Mouse (Mus musculus) ES-Bruce4 (cell line): Measurements from ENCODE around the gene Phactr1. TPM values are rescaled to one million over a fixed set of nuclear protein-coding genes. Genes with fewer than 3 reads are reported as not detected.

Source experiments
- H3K27ac ChIP-seq: 2 replicates; pipeline ENCODE4 v1.5.1; 2012; ENCODE audit warnings: low read length, inconsistent platforms; ENCODE audit not compliant: insufficient read depth
- H3K27me3 ChIP-seq: 2 replicates; pipeline ENCODE4 v1.6.1; 2012; ENCODE audit warnings: mild to moderate bottlenecking, low read length, inconsistent platforms; ENCODE audit not compliant: control insufficient read depth, poor library complexity, insufficient read depth, severe bottlenecking
- H3K36me3 ChIP-seq: 2 replicates; pipeline ENCODE4 v1.6.1; 2012; ENCODE audit warnings: inconsistent platforms, mild to moderate bottlenecking, low read length, moderate library complexity; ENCODE audit not compliant: control insufficient read depth, poor library complexity, insufficient read depth, severe bottlenecking
- H3K4me1 ChIP-seq: one replicate; pipeline ENCODE4 v1.8.1; 2011; ENCODE audit warnings: low read length; ENCODE audit not compliant: control insufficient read depth, insufficient read depth
- H3K4me3 ChIP-seq: 2 replicates; pipeline ENCODE4 v1.5.1; 2011; ENCODE audit warnings: low read depth, mild to moderate bottlenecking, low read length
- H3K9ac ChIP-seq: 2 replicates; pipeline ENCODE4 v1.6.1; 2012; ENCODE audit warnings: low read depth, mild to moderate bottlenecking, inconsistent platforms; ENCODE audit not compliant: poor library complexity, severe bottlenecking
- H3K9me3 ChIP-seq: replicated peaks from 2 replicates; pipeline ENCODE4 v1.6.1; 2012; ENCODE audit warnings: mild to moderate bottlenecking, low read length, inconsistent platforms; ENCODE audit not compliant: control insufficient read depth, poor library complexity, insufficient read depth, severe bottlenecking
- CTCF ChIP-seq: IDR thresholded peaks from one replicate; pipeline ENCODE4 v1.8.1; 2011; ENCODE audit warnings: low read depth, low read length
- EP300 ChIP-seq: IDR thresholded peaks from 2 replicates; pipeline ENCODE4 v1.6.1; 2011; ENCODE audit warnings: low read depth, low read length; ENCODE audit not compliant: insufficient read depth
- POLR2A ChIP-seq: IDR thresholded peaks from one replicate; pipeline ENCODE4 v1.8.1; 2011; ENCODE audit warnings: low read length; ENCODE audit not compliant: insufficient read depth
- polyA plus RNA-seq: library from polyadenylated mRNA; stranded (reverse); fragments of >200 nt; gene quantifications from 2 replicates; pipeline ENCODE4 v1.2.4, GENCODE M21; 2011; ENCODE audit warnings: low read depth; ENCODE audit not compliant: missing spikeins, insufficient read depth, insufficient read length

The Phactr1 gene
- polyA plus RNA-seq, 1 experiment: 0.96 TPM

DNA sequence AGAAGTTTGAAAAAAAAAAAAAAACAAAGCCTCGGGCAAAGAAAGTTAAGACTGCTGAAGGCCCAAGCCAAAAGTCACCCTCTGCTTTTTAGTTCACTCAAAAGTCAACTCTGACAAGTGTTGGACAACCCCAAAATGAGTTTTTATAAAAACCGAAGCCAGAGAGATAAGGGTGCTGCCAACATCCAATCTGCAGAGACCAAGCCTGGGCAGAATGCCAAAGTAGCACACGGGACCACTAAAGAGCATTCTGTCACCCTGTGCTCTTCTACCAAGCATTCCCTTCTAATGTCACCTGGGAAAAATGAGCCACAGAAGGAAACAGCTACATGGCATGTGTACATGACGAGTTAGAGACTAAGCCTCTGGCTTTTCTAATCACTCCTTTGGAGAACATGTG lies 454.0 kb downstream of the Phactr1 start:
- Histone ChIP-seq H3K36me3 (no peaks in the 10 kb centered on the region), H3K9me3 (no peaks in the 10 kb centered on the region), H3K4me1 (no peaks in the 10 kb centered on the region), H3K27me3 (no peaks in the 10 kb centered on the region), H3K9ac (no peak overlapping the region), H3K4me3 (no peak overlapping the region), H3K27ac (no peak overlapping the region)
- TF ChIP-seq POLR2A (no peak), CTCF (no peak), EP300 (no peak)

GRCm38 (mm10) chr13:43144720-43145418 lies 464.4 kb downstream of the Phactr1 start:
- H3K27ac ChIP-seq: no peak overlapping the region
- TF ChIP-seq EP300 (no peak), POLR2A (no peak), CTCF (no peak)
- H3K9me3 ChIP-seq: no peaks in the 10 kb centered on the region
- H3K27me3 ChIP-seq: no peaks in the 10 kb centered on the region
- H3K9ac ChIP-seq: no peak overlapping the region
- H3K4me3 ChIP-seq: no peak overlapping the region
- no peaks in the 10 kb centered on the region for H3K36me3 ChIP-seq
- H3K4me1 ChIP-seq: no peaks in the 10 kb centered on the region

DNA sequence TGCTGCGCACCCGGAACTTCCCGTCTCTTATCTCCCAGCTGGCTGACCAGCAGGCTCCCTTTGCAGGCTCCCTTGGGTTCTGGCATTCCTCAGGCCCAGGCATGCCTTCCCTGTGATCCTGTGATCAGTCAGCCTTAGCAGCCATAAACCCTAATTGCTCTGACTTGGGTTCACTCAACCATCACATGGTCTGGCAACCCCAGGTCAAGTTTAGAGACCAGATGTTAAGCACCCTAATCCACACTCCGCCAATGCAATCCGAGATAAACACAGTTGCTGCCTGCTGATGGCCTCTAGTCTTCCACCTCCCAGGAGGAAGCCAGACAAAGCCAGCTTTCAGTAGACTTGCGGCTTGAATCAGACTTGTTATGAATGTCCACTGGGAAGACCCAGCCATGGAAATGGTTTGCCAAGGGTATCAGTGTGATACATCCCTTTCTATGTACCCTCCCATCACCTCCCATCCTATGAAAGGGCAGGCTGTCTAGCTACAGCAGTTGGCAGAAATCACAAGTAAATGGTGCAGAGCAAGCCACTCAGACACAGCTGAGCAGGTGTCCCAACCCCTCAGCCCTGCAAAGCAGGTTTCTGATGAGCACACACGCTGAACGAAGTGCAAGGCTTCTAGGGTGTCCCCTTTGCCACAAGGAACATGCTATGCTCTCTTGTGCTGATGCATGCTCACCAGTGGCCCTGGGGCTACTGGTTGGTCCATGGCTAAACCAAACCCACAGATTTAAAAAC lies 466.3 kb downstream of the Phactr1 start:
- H3K36me3 ChIP-seq: no peaks in the 10 kb centered on the region
- H3K27me3 ChIP-seq: no peaks in the 10 kb centered on the region
- no peak overlapping the region for H3K27ac ChIP-seq
- no peak overlapping the region for H3K4me3 ChIP-seq
- no peak overlapping the region for H3K9ac ChIP-seq
- TF ChIP-seq POLR2A: no peak
- no peaks in the 10 kb centered on the region for H3K9me3 ChIP-seq
- H3K4me1 ChIP-seq: no peaks in the 10 kb centered on the region

- H3K27me3 ChIP-seq: no peaks in the 10 kb centered on the region
- H3K4me1 ChIP-seq: no peaks in the 10 kb centered on the region
- H3K27ac ChIP-seq: no peak overlapping the region
- H3K4me3 ChIP-seq: no peak overlapping the region
- no peaks in the 10 kb centered on the region for H3K9me3 ChIP-seq
- TF ChIP-seq EP300: no peak
- TF ChIP-seq CTCF: no peak
- no peak for TF ChIP-seq POLR2A
- no peak overlapping the region for H3K9ac ChIP-seq
- H3K36me3 ChIP-seq: no peaks in the 10 kb centered on the region
Observed at GRCm38 (mm10) chr13:43148692-43149091, 468.3 kb downstream of the Phactr1 start.

- H3K36me3 ChIP-seq: no peaks in the 10 kb centered on the region
- no peaks in the 10 kb centered on the region for H3K27me3 ChIP-seq
- H3K4me3 ChIP-seq: no peak overlapping the region
- H3K9me3 ChIP-seq: no peaks in the 10 kb centered on the region
- no peak overlapping the region for H3K9ac ChIP-seq
- TF ChIP-seq CTCF (no peak), EP300 (no peak), POLR2A (no peak)
- H3K27ac ChIP-seq: no peak overlapping the region
- H3K4me1 ChIP-seq: no peaks in the 10 kb centered on the region
Observed at GRCm38 (mm10) chr13:43149661-43150060, 469.2 kb downstream of the Phactr1 start.

DNA sequence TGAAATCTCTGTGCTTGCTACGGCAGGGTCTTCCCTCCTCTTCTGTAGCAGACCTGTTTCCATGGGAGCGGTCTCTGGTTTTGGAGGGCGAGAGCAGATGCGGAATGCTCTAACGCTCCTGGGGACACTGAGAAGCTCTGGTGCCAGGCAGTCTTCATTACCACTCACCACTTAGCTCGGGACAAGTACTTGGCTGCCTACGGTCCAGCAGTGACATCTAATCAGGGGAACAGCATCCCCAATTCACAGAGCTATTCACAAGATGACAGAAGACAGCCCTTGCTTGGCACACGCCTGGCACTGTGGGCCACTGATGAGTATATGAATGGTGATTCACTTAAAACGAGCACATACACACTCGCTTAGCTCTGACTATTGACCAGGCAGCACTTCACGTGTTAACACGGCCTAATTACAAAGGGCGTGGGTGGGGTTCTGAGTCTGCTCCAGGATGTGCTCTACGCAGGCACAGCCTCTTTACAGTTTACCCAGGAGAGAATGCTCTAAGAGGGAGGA lies 471.6 kb downstream of the Phactr1 start:
- H3K4me1 ChIP-seq: no peaks in the 10 kb centered on the region
- no peak overlapping the region for H3K27ac ChIP-seq
- H3K9me3 ChIP-seq: no peaks in the 10 kb centered on the region
- H3K4me3 ChIP-seq: no peak overlapping the region
- no peaks in the 10 kb centered on the region for H3K36me3 ChIP-seq
- TF ChIP-seq CTCF (no peak), POLR2A (no peak), EP300 (no peak)
- H3K9ac ChIP-seq: no peak overlapping the region
- H3K27me3 ChIP-seq: no peaks in the 10 kb centered on the region
